In the genomic region with DNA sequence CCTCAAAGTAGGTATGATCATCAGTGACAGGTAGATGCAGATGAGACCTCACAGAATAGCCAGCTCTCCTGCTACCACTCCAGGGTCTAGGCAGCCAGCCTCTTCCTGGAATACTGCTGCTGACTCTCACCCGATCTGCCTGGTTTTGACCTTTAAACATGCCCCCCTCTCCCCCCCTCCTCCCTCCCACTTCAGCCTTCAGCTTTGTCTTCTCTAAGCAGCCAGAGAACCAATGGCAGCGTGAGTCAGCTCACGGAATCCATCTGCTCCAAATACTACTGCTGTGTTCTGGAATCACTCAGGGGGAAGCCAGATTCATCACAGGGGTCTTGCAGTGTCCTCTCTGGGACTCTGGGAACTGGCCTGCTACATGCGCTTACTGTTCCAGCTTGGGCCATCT, we compare ENCODE assay signal across 16 mouse cellular contexts.
DNase-seq lines count a peak whose midpoint lies in the region; ATAC-seq lines count a peak whose summit lies in the region.
"Had no signal": no experiment of that assay in that cellular context is flagged by ENCODE, and none has a peak within 500 bp of the region (broad histone marks: within the 10 kb centered on the region; RNA-seq: fewer than 3 reads in every experiment).

No protein-coding gene starts in this region.

- H3K4me1 ChIP-seq in hindbrain, embryonic 11.5 days (replicated peaks; ENCODE audit: control insufficient read depth, insufficient read depth, low read length): no peaks in the 10 kb centered on the region
- H3K4me1 ChIP-seq in hindbrain, embryonic 12.5 days: no peaks in the 10 kb centered on the region
- H3K4me1 ChIP-seq: embryonic facial prominence, embryonic 13.5 days had no signal

- no peaks in the 10 kb centered on the region for H3K27me3 ChIP-seq in hindbrain, embryonic 11.5 days (ENCODE audit: control insufficient read depth, insufficient read depth, low read length)
- H3K27me3 ChIP-seq in hindbrain, embryonic 12.5 days: no peaks in the 10 kb centered on the region
- H3K27me3 ChIP-seq: embryonic facial prominence, embryonic 13.5 days; limb, embryonic 12.5 days; Patski had no signal

- no peaks in the 10 kb centered on the region for H3K9me3 ChIP-seq in hindbrain, embryonic 11.5 days (ENCODE audit: control insufficient read depth, low read length)
- no peaks in the 10 kb centered on the region for H3K9me3 ChIP-seq in hindbrain, embryonic 12.5 days (replicated peaks)
- H3K9me3 ChIP-seq: embryonic facial prominence, embryonic 13.5 days; limb, embryonic 12.5 days had no signal

- ATAC-seq in hindbrain, embryonic 11.5 days (ENCODE audit: low FRiP score): peak; percentile 36; the same call in 1 of the 2 replicates
- ATAC-seq in hindbrain, embryonic 12.5 days (ENCODE audit: low FRiP score): no peak
- ATAC-seq: forebrain, postnatal 0 days; inflammation-experienced regulatory T-cells, adult 6 months; Patski had no signal

- WGBS in hindbrain, embryonic 11.5 days: 32% methylated on average over 4 of the region's 4 CpGs
- WGBS in hindbrain, embryonic 12.5 days: 40% methylated on average over 4 of the region's 4 CpGs

- DNase-seq in hindbrain, embryonic 11.5 days (ENCODE audit: low spot score): peak; percentile 18
- peak; percentile 16 for DNase-seq in Muller cell, postnatal 12 days (ENCODE audit: inconsistent ontology term)
- DNase-seq in adrenal gland, postnatal 36 days: peak; percentile 41 to 65
- DNase-seq in embryo, embryonic 9.5 days (ENCODE audit: extremely low spot score): peak; percentile 6
- DNase-seq in layer of hippocampus, adult 11-12 months (ENCODE audit: low spot score): no peak
- no peak for DNase-seq in gastrocnemius, adult 8-10 months (ENCODE audit: low spot score in 2 of 2)
- DNase-seq: forebrain, postnatal 0 days; heart, postnatal 10 days; lung, adult 2 months; right cerebral cortex, adult 18-20 months; thymus, postnatal 14 days had no signal

- H3K4me2 ChIP-seq in hindbrain, embryonic 11.5 days (replicated peaks; ENCODE audit: low read depth, low read length): no peak overlapping the region
- H3K4me2 ChIP-seq in hindbrain, embryonic 12.5 days (replicated peaks): no peak overlapping the region
- H3K4me2 ChIP-seq: embryonic facial prominence, embryonic 13.5 days; limb, embryonic 12.5 days had no signal

- H3K4me3 ChIP-seq in hindbrain, embryonic 11.5 days (ENCODE audit: low read depth, low read length): no peak overlapping the region
- H3K4me3 ChIP-seq in hindbrain, embryonic 12.5 days: no peak overlapping the region
- H3K4me3 ChIP-seq: embryonic facial prominence, embryonic 13.5 days; limb, embryonic 12.5 days had no signal

- no peak overlapping the region for H3K9ac ChIP-seq in hindbrain, embryonic 11.5 days (ENCODE audit: low read depth, low read length)
- H3K9ac ChIP-seq in hindbrain, embryonic 12.5 days: no peak overlapping the region
- H3K9ac ChIP-seq: embryonic facial prominence, embryonic 13.5 days; forebrain, postnatal 0 days; limb, embryonic 12.5 days had no signal

- no peak overlapping the region for H3K27ac ChIP-seq in hindbrain, embryonic 11.5 days (ENCODE audit: low read depth, low read length)
- H3K27ac ChIP-seq in hindbrain, embryonic 12.5 days: no peak overlapping the region
- H3K27ac ChIP-seq: embryonic facial prominence, embryonic 13.5 days; limb, embryonic 12.5 days had no signal

- no peaks in the 10 kb centered on the region for H3K36me3 ChIP-seq in hindbrain, embryonic 11.5 days (ENCODE audit: control insufficient read depth, insufficient read depth, low read length)
- no peaks in the 10 kb centered on the region for H3K36me3 ChIP-seq in hindbrain, embryonic 12.5 days
- H3K36me3 ChIP-seq: embryonic facial prominence, embryonic 13.5 days; limb, embryonic 12.5 days had no signal

Comparison
In these comparisons a context has a peak if more than half of its experiments do, and no peak if none do; other contexts are left out.
1. DNase-seq: peak in hindbrain, embryonic 11.5 days (single experiment), Muller cell, postnatal 12 days (single experiment), adrenal gland, postnatal 36 days (2 of 2) and embryo, embryonic 9.5 days (single experiment); none in layer of hippocampus, adult 11-12 months (single experiment) and gastrocnemius, adult 8-10 months (0 of 2).